Mouse (Mus musculus) spleen, adult 2 months (tissue): ENCODE measurements around the gene Mtfr2.

Source experiments
- CTCF ChIP-seq: fragments of 200-500 bp; IDR thresholded peaks from 2 replicates; pipeline ENCODE4 v1.5.1; 2011; ENCODE audit warnings: mild to moderate bottlenecking, inconsistent platforms; ENCODE audit not compliant: insufficient read depth, insufficient read length, insufficient replicate concordance; ENCODE audit errors: extremely low read depth
- POLR2A ChIP-seq: fragments of 200-500 bp; IDR thresholded peaks from 2 replicates; pipeline ENCODE4 v1.6.1; 2011; ENCODE audit warnings: low read depth, low read length, inconsistent platforms

GRCm38 (mm10) chr10:20331262-20331661, 16.3 kb upstream of the Mtfr2 start:
- TF ChIP-seq CTCF (no peak), POLR2A (no peak)
